Mouse (Mus musculus) hindbrain, embryonic 15.5 days (tissue): ENCODE results near the gene Adgrb3. TPM values are rescaled to one million over a fixed set of nuclear protein-coding genes. Genes with fewer than 3 reads are reported as not detected.

ENCODE experiments used
- ATAC-seq: fragments of 200-750 bp; cut with Nextera tagmentation; 2 replicates; pipeline ENCODE4 v1.8.0; 2017; ENCODE audit warnings: low read depth, moderate number of reproducible peaks, moderate TSS enrichment; ENCODE audit not compliant: low FRiP score
- H3K27ac ChIP-seq: fragments of 300-500 bp; sonication (generic); replicated peaks from 2 replicates; pipeline ENCODE4 v1.5.1; 2015; ENCODE audit warnings: mild to moderate bottlenecking, inconsistent platforms
- H3K27me3 ChIP-seq: fragments of 300-500 bp; sonication (generic); 2 replicates; pipeline ENCODE4 v1.6.1; 2015; ENCODE audit warnings: control low read depth, inconsistent platforms
- H3K36me3 ChIP-seq: fragments of 300-500 bp; sonication (generic); 2 replicates; pipeline ENCODE4 v1.6.1; 2015; ENCODE audit warnings: control low read depth, inconsistent platforms
- H3K4me1 ChIP-seq: fragments of 300-500 bp; sonication (generic); replicated peaks from 2 replicates; pipeline ENCODE4 v1.6.1; 2015; ENCODE audit warnings: control low read depth, inconsistent platforms
- H3K4me2 ChIP-seq: fragments of 300-500 bp; sonication (generic); 2 replicates; pipeline ENCODE4 v1.6.1; 2015; ENCODE audit warnings: moderate library complexity, mild to moderate bottlenecking, inconsistent platforms
- H3K4me3 ChIP-seq: fragments of 300-500 bp; sonication (generic); 2 replicates; pipeline ENCODE4 v1.5.1; 2015; ENCODE audit warnings: mild to moderate bottlenecking, inconsistent platforms
- H3K9ac ChIP-seq: fragments of 300-500 bp; sonication (generic); 2 replicates; pipeline ENCODE4 v1.6.1; 2015; ENCODE audit warnings: inconsistent platforms
- H3K9me3 ChIP-seq: fragments of 300-500 bp; sonication (generic); 2 replicates; pipeline ENCODE4 v1.6.1; 2016; ENCODE audit warnings: control low read depth, inconsistent platforms
- WGBS: fragments of 180-500 bp; shearing (Covaris S2); methylation state at CpG from one replicate; pipeline ENCODE4 v1.1.7; 2015; 5-methylcytosine and 5-hydroxymethylcytosine counted together
- polyA plus RNA-seq: library from polyadenylated mRNA; unstranded; fragments of >200 nt; fragmentation: Nextera tagmentation; extraction: Ambion mirVana; gene quantifications from 2 replicates; pipeline ENCODE4 v1.2.1, GENCODE M21; 2015

Gene Adgrb3
- polyA plus RNA-seq, 1 experiment from 2014 or later, result 52.4 TPM

DNA sequence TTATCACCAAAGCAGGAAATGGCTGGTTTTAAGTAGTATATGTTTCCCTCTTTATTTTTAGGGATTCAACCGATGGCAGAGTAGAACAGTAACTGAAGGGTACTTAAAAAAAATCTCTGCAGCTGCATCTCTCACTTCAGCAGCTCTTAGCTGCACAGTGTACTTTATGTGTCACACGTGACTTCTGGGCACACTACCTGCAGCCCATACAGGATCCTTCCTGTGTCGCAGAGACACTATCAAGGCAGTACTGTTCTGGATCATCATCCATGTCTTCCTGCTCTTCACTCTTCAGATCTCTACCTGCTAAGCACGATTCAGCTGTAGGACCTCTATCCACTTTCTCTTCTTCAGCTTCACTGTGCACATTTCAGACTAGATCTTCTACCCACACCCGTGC is 230.6 kb downstream of the Adgrb3 start:
- H3K4me1 ChIP-seq, result no peaks in the 10 kb centered on the region
- 89% methylated on average over 5 of the region's 5 CpGs for WGBS

DNA sequence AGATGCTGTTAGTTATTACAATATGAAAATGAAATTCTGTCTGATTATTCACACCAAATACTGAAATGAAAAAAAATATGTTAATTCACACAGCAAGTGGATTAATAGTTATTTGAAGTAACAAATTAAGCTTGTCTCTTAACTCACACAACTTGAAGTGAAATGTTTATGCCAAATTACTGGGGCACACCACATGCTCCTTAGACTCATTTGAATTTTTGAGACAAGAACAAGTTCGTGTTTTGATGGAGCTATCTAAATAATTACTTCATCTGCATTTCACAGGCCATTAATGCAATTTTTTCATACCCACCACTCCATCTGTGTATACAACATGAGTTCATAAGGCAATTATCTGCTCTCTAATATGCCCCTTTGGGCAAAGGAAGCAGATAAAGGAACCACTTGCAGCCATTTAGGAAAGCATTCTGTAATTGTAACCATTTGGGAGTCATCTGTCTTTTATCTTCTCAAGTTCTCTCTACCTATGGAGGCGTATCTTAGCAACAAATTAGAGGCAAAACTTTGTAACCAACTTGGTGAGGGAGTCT is 240.9 kb downstream of the Adgrb3 start:
- Histone ChIP-seq H3K27me3 (no peaks in the 10 kb centered on the region), H3K9me3 (no peaks in the 10 kb centered on the region), H3K4me3 (no peak overlapping the region), H3K4me1 (no peaks in the 10 kb centered on the region), H3K36me3 (no peaks in the 10 kb centered on the region), H3K4me2 (no peak overlapping the region), H3K9ac (no peak overlapping the region), H3K27ac (no peak overlapping the region)
- 46% methylated on average over 2 of the region's 2 CpGs for WGBS
- ATAC-seq, result no peak

More for the DNA sequence above, 230.6 kb downstream of the Adgrb3 start:
- Histone ChIP-seq H3K9ac (no peak overlapping the region), H3K9me3 (no peaks in the 10 kb centered on the region), H3K27ac (no peak overlapping the region), H3K4me3 (no peak overlapping the region), H3K27me3 (no peaks in the 10 kb centered on the region), H3K4me2 (no peak overlapping the region), H3K36me3 (no peaks in the 10 kb centered on the region)
- ATAC-seq, result no peak

DNA sequence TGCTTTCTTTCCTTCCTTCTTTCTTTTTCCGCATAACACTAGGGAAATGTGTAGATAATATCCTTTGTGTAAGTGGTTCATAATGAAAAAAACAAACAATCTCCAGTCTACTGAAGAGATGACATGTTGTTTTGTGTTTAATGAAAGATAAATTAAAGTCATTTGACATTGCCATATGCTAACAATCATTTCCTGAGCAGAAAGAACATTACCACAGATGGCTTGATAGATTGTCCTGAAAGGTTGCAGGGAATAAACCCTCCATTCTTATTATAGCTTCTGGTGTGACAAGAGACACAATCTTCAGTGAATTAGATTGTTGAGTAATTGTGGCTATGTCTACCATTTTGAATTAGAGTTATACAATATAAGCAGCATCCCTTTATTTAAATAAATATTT is 247.8 kb downstream of the Adgrb3 start:
- ATAC-seq, result no peak
- Histone ChIP-seq H3K27ac (no peak overlapping the region), H3K4me1 (no peaks in the 10 kb centered on the region), H3K4me3 (no peak overlapping the region), H3K9ac (no peak overlapping the region), H3K4me2 (no peak overlapping the region), H3K36me3 (no peaks in the 10 kb centered on the region), H3K9me3 (no peaks in the 10 kb centered on the region), H3K27me3 (no peaks in the 10 kb centered on the region)
- WGBS, result 61% methylated on average over 1 of the region's 1 CpGs

DNA sequence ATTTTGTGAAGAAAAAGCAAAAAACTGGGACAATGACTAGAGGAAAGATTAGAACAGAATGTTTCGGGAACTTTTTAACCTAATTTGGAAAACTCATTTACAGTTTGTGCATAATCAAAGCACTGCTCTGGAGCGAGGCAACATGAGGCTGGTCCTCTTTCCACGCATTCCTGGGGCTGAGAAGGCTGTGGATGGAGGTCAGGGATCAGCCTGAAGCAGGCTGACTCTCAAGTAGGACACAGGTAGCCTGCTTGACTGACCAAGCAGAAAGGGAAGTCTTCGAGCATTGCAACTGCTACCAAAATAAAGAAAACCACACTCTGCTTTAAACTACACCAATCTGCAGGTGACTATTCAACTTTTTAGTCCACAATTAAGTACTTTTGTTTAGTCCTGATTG is 251.7 kb downstream of the Adgrb3 start:
- H3K27ac ChIP-seq, result no peak overlapping the region
- H3K4me3 ChIP-seq, result no peak overlapping the region
- WGBS, result 70% methylated on average over 4 of the region's 4 CpGs
- H3K9ac ChIP-seq, result no peak overlapping the region
- no peak overlapping the region for H3K4me2 ChIP-seq
- H3K9me3 ChIP-seq, result no peaks in the 10 kb centered on the region
- H3K36me3 ChIP-seq, result no peaks in the 10 kb centered on the region
- no peaks in the 10 kb centered on the region for H3K4me1 ChIP-seq
- ATAC-seq, result no peak
- no peaks in the 10 kb centered on the region for H3K27me3 ChIP-seq

DNA sequence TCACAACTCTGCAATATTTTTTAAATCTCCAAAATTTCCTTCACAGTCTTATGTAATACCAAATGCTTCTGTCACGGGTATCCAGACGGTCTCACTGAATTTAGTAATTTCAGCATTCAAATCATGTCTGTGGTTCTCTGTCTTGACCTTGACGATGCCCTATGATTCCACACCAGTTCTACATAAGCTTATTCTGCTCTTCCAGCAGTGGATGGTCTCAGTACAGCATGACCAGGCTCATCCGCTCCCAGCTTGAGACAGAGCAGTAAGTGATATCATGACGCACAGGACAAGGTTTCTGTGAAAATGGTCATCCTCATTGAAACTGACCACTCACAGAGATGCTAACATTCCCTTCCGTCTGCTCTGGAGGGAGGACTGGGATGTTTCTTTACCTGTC is 252.9 kb downstream of the Adgrb3 start:
- Histone ChIP-seq H3K4me1 (no peaks in the 10 kb centered on the region), H3K4me3 (no peak overlapping the region), H3K27ac (no peak overlapping the region), H3K9me3 (no peaks in the 10 kb centered on the region), H3K9ac (no peak overlapping the region), H3K4me2 (no peak overlapping the region), H3K36me3 (no peaks in the 10 kb centered on the region), H3K27me3 (no peaks in the 10 kb centered on the region)
- WGBS, result 88% methylated on average over 6 of the region's 6 CpGs
- ATAC-seq, result no peak

DNA sequence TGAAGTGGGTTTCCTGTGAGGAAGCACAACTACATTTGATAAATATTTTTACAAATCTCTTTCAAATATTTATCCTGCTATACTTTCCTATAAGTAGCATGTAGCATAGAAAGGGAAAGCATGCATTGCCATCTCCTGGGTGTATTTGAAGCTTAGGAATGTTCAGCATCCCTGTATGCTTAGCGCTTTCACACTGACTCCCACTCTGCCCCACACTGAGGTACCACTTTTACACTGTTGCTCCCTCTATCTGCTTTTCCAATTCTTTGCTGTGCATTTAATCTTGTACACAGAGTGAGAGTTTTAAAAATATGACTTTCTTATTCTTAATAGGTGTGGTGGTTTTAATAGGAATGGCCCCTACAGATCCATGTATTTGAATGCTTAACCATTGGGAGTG is 261.4 kb downstream of the Adgrb3 start:
- no peak for ATAC-seq
- H3K4me2 ChIP-seq, result no peak overlapping the region
- no peaks in the 10 kb centered on the region for H3K27me3 ChIP-seq
- H3K9me3 ChIP-seq, result no peaks in the 10 kb centered on the region
- no peak overlapping the region for H3K9ac ChIP-seq
- H3K36me3 ChIP-seq, result no peaks in the 10 kb centered on the region
- no peak overlapping the region for H3K27ac ChIP-seq
- no peak overlapping the region for H3K4me3 ChIP-seq
- WGBS, result 96% methylated on average over 1 of the region's 1 CpGs
- H3K4me1 ChIP-seq, result no peaks in the 10 kb centered on the region

DNA sequence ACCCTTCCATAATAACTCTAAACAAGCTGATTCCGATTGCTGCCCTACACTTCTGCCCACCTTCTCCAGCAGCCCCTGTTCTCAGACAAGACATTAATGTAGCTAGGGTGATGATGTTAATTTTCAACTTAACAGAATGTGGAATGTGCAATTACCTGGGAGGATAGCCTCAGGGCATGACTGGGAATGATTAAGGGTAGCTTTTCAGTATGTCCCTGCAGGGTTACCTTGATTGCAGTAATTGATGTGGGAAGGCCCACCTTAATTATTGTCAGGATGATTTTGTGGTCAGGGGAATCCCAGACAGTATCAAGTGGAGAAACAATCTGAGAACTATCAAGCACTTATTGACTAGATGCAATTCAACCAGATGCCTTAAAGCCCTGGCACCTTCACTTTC is 283.4 kb downstream of the Adgrb3 start:
- Histone ChIP-seq H3K27ac (no peak overlapping the region), H3K9me3 (no peaks in the 10 kb centered on the region), H3K4me3 (no peak overlapping the region), H3K9ac (no peak overlapping the region), H3K36me3 (no peaks in the 10 kb centered on the region), H3K4me2 (no peak overlapping the region), H3K27me3 (no peaks in the 10 kb centered on the region), H3K4me1 (no peaks in the 10 kb centered on the region)
- WGBS, result 83% methylated on average over 1 of the region's 1 CpGs
- no peak for ATAC-seq

DNA sequence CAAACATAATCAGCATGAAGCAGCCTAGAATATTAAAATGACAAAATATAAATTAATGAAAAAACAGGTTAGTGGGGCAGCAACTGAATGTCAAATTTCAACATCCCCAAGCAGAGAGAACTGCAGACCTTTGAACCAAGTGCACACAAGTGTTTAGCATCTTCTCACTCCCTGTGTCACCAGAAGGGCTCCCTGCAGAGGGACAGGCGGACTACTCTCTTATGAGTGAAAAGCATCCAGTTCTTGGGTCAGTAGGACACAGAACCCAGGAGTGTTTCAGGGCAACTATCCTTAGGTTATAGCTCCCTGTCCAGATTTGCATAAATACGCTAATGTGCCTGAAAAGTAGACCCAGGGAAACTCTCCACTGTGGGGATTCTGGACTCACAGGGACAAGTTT is 285.6 kb downstream of the Adgrb3 start:
- WGBS, result 73% methylated on average over 2 of the region's 2 CpGs
- Histone ChIP-seq H3K9me3 (no peaks in the 10 kb centered on the region), H3K4me2 (no peak overlapping the region), H3K4me3 (no peak overlapping the region), H3K27me3 (no peaks in the 10 kb centered on the region), H3K9ac (no peak overlapping the region), H3K4me1 (no peaks in the 10 kb centered on the region), H3K36me3 (no peaks in the 10 kb centered on the region), H3K27ac (no peak overlapping the region)
- no peak for ATAC-seq

DNA sequence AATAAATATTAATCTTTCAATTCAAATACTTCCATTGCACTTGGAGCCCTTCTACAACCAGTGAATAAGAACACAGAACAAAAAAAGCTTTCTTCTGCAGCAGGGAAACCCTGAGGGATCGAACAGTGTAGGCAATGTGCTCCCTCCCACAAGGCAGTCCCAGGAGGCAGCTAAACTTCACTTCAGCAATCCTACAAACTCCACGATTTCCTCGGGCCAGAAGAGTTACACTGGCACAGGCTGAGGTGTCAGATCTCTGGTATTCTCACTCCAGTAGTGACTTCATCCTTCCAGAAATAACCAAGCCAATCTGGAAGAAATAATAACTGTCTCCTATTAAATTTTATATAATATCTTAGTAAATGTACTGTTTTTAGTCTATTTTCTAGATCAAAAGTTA is 286.6 kb downstream of the Adgrb3 start:
- Histone ChIP-seq H3K36me3 (no peaks in the 10 kb centered on the region), H3K27ac (no peak overlapping the region), H3K9ac (no peak overlapping the region), H3K4me3 (no peak overlapping the region), H3K27me3 (no peaks in the 10 kb centered on the region), H3K4me2 (no peak overlapping the region), H3K9me3 (no peaks in the 10 kb centered on the region), H3K4me1 (no peaks in the 10 kb centered on the region)
- ATAC-seq, result no peak
- 59% methylated on average over 3 of the region's 3 CpGs for WGBS

DNA sequence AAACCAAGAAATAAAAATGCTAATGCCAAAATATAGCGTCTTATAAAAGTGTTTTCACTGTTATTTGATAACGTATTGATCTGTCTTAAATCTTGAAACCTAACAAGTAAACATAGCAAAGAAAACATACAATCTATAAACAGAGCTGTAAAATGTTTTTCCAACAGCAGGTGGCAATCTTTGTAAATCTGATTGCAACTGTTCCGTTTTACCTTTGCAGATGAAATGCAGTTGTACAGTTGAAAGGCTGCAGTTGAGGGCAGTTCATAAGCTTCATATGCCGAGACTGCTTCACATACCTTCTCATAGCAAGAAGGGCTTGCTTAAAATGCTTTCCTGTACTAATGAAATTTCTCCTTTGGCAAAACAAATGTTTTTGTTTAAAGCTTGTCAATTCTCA is 302.5 kb downstream of the Adgrb3 start:
- Histone ChIP-seq H3K36me3 (peaks cover 3% of the 10 kb centered on the region; the same call in 1 of the 2 replicates), H3K9me3 (no peaks in the 10 kb centered on the region), H3K9ac (no peak overlapping the region), H3K4me2 (no peak overlapping the region), H3K27me3 (no peaks in the 10 kb centered on the region), H3K4me3 (no peak overlapping the region), H3K27ac (no peak overlapping the region), H3K4me1 (no peaks in the 10 kb centered on the region)
- no peak for ATAC-seq
- WGBS, result 62% methylated on average over 4 of the region's 4 CpGs

DNA sequence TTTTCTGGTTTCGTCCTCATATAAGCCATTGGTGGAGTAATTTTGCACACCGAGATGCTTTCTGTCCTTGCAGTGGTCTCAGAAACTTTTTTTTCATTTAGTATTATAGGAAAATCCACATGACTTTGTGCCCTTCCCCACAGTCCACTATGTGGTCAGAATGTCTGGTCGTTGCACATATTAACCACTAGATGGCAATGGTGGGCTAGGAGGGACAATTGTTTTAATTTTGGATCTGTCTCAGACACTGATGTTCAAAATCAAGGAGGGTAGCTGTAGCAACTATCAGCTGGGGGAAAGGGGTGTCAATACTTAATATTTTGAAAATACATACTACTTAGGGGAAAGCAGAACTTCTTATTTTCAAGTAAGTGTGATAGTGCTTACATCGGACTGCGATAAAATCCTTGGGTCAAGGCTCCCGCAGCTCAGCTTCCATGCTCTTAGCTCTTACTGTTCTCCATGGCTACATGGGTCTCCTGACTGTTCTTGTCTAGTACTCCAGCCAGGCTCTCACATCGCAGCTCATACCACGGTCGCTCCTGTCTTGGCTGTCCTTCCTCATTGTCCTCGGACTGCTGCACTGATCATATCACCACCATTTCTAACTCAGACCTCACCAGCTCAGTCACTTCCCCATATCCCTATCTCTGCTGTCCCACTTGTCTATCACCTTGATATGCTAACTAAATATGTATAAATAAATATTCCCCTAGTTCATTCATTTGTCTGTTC is 319.0 kb downstream of the Adgrb3 start:
- no peaks in the 10 kb centered on the region for H3K9me3 ChIP-seq
- no peak overlapping the region for H3K9ac ChIP-seq
- no peak overlapping the region for H3K27ac ChIP-seq
- ATAC-seq, result peak; percentile 74; the same call in 1 of the 2 replicates
- no peaks in the 10 kb centered on the region for H3K36me3 ChIP-seq
- 63% methylated on average over 10 of the region's 10 CpGs for WGBS
- H3K4me1 ChIP-seq, result no peaks in the 10 kb centered on the region
- H3K27me3 ChIP-seq, result no peaks in the 10 kb centered on the region
- no peak overlapping the region for H3K4me3 ChIP-seq
- no peak overlapping the region for H3K4me2 ChIP-seq

DNA sequence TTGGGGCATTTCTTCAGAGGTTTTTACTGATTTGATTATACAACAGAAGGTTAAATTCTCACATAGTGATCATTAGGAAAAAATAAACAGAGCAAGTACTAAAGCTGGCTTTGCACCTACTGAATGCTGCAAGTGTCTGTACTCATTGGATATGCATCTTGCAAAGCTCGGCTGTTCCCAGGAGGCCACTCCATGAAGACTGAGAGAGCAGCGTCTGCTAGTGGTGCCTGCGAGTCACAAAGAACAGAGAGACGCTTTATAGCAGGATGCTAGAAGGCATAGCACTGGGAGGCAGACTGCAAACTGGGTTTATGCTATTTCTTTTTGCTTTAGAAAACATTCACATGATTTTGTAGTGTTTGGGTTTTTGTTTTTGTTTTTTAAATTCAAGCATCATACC is 325.2 kb downstream of the Adgrb3 start:
- Histone ChIP-seq H3K9ac (no peak overlapping the region), H3K9me3 (no peaks in the 10 kb centered on the region), H3K36me3 (no peaks in the 10 kb centered on the region), H3K4me2 (0 out of 2 replicates have a peak overlapping the region, but pooled peaks have one; percentile 13), H3K4me3 (no peak overlapping the region), H3K27ac (peak overlapping the region; percentile 53), H3K4me1 (0 out of 2 replicates have a peak, but pooled peaks cover 12% of the 10 kb centered on the region), H3K27me3 (no peaks in the 10 kb centered on the region)
- WGBS, result 2% methylated on average over 4 of the region's 4 CpGs
- peak; percentile 91 for ATAC-seq

DNA sequence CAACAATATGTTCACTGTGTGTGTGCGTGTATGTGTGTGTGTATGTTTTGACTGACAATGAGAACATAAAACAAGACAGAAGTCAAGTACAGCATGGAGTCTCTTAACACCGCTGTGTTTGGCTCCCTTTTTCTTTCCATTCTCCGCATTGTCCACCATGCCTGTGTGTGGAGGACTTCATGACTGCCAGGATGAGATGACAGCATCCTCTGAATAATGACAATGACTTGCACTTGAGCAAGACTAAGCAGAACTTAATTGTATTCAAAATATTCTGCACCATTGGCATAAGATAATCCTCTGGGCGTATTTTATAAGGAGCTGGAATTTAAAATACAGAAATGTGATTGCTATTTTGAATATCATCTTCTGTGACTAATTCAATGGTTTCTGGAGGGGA is 326.0 kb downstream of the Adgrb3 start:
- H3K9ac ChIP-seq, result no peak overlapping the region
- WGBS, result 74% methylated on average over 4 of the region's 4 CpGs
- H3K4me1 ChIP-seq, result 0 out of 2 replicates have a peak, but pooled peaks cover 12% of the 10 kb centered on the region
- H3K4me3 ChIP-seq, result no peak overlapping the region
- no peaks in the 10 kb centered on the region for H3K9me3 ChIP-seq
- no peaks in the 10 kb centered on the region for H3K36me3 ChIP-seq
- no peak overlapping the region for H3K4me2 ChIP-seq
- no peaks in the 10 kb centered on the region for H3K27me3 ChIP-seq
- H3K27ac ChIP-seq, result no peak overlapping the region
- no peak for ATAC-seq
